Mouse (Mus musculus): ENCODE measurements around the gene Add2.

Add2 gene

GRCm38 (mm10) chr6:86106045-86106444 lies 77.6 kb downstream of the Add2 start:
- in situ Hi-C loops (cut with MboI; ENCODE audit: low pct_unique_long_range_greater_than_20kb in 1 of 2, low sequenced_read_pairs in 2 of 2, unreplicated experiment in 1 of 2): no loop called here

GRCm38 (mm10) chr6:86107101-86107500 lies 78.6 kb downstream of the Add2 start:
- in situ Hi-C loops (cut with MboI; ENCODE audit: low pct_unique_long_range_greater_than_20kb in 1 of 2, low sequenced_read_pairs in 2 of 2, unreplicated experiment in 1 of 2): no loop called here

DNA sequence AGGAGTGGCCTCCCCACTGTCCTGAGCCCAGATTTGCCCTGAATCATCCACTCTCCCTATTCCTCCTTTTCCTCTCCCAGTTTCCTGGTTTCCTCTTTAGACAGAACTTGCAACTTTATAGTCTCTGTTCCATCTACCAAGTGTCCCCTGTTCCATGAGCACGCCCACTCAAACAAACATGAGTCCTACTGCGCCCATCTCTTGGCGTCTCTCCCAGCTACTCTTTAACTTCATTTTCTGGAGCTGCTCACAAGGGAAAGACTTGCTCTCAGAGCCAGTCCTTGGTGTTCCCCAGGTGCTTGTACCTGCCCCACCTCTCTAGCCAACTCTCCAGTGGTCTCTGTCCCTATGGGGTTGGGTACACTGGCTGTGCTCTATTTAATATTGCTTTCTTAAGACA lies 87.4 kb downstream of the Add2 start:
- in situ Hi-C loops (cut with MboI; ENCODE audit: low pct_unique_long_range_greater_than_20kb in 1 of 2, low sequenced_read_pairs in 2 of 2, unreplicated experiment in 1 of 2): no loop called here

DNA sequence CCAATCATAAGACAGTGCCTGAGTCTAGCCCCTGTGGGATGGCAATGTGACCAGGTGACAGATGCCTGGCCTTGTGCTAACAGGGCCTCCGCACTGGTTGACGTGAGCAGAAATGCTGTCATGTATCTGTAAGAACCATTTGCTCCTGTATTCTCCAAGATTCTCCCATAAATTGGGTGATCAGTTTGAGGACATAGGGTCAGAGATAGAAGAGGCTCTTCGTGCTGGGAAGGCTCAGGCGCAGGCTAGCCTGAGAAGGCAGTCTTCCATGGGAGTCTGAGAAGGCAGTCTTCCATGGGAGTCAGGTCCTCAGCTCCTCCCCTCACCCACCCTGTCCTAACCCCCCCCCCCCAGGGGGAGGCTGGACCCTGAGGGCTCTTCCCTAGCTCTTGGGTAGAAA lies 94.6 kb downstream of the Add2 start:
- in situ Hi-C loops (cut with MboI; ENCODE audit: low pct_unique_long_range_greater_than_20kb in 1 of 2, low sequenced_read_pairs in 2 of 2, unreplicated experiment in 1 of 2): loop anchor here in 1 of 2 experiments (10.0 kb wide), 1 partner anchor 212 kb away; no protein-coding TSS in a partner anchor

- in situ Hi-C loops (cut with MboI; ENCODE audit: low pct_unique_long_range_greater_than_20kb in 1 of 2, low sequenced_read_pairs in 2 of 2, unreplicated experiment in 1 of 2): loop anchor here in 1 of 2 experiments (10.0 kb wide), 1 partner anchor 209 kb away; no protein-coding TSS in a partner anchor
These were observed 97.3 kb downstream of the Add2 start for GRCm38 (mm10) chr6:86125761-86126160.

GRCm38 (mm10) chr6:86126953-86127581 lies 98.6 kb downstream of the Add2 start:
- in situ Hi-C loops (cut with MboI; ENCODE audit: low pct_unique_long_range_greater_than_20kb in 1 of 2, low sequenced_read_pairs in 2 of 2, unreplicated experiment in 1 of 2): loop anchor here in 1 of 2 experiments (10.0 kb wide), 1 partner anchor 208 kb away; no protein-coding TSS in a partner anchor

- in situ Hi-C loops (cut with MboI; ENCODE audit: low pct_unique_long_range_greater_than_20kb in 1 of 2, low sequenced_read_pairs in 2 of 2, unreplicated experiment in 1 of 2): loop anchor here in 1 of 2 experiments (10.0 kb wide), 1 partner anchor 206 kb away; no protein-coding TSS in a partner anchor
These were observed 100.0 kb downstream of the Add2 start for GRCm38 (mm10) chr6:86128504-86128903.

DNA sequence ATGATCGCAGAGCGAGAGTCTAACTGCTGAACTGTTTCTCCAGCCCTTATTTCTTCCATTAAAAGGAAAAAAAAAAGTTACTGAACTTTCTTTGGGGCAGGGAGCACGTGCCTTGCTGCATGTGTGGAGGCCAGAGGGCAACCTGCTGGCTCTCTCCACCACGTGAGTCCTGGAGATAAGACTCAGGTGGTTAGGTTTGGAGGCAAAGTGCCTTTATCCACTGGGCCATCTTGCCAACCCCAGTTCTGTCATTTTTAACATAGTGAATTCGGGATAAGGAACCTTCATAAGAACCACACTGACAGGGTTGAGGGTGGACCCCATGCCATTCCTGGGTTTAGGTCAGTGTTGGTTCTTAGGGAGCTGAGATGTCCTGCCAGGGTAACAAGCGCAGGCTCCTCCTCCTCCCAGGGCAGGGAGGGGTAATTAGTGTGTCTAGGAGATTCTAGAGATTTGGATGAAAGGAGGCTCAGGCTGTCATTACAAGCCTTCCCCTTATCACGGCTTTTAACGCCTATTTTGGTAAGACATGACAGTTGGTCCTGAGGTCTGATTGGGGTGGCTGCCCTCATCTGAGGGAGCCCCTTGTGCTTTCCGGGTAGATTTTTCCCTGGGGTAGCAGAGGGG lies 101.5 kb downstream of the Add2 start:
- in situ Hi-C loops (cut with MboI; ENCODE audit: low pct_unique_long_range_greater_than_20kb in 1 of 2, low sequenced_read_pairs in 2 of 2, unreplicated experiment in 1 of 2): loop anchor here in 1 of 2 experiments (10.0 kb wide), 1 partner anchor 205 kb away; no protein-coding TSS in a partner anchor

DNA sequence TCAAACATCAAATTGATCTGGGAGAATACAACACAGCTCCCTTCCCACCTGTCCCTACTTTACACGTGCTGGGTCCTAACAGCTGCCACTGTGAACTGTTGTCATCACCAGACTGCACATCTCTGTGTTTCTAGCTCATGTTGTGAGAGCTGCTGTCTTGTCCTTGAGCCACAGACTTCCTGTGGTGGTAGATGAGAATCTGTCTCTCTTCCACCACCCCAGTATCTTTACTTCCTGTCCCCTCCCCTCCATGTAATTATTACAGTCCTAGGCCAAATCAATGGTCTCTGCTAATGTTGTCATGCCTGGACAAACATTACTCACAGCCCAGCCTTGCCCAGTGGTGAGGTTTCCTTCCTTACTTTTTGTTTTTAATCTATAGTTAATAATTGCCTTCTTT lies 105.4 kb downstream of the Add2 start:
- in situ Hi-C loops (cut with MboI; ENCODE audit: low pct_unique_long_range_greater_than_20kb in 1 of 2, low sequenced_read_pairs in 2 of 2, unreplicated experiment in 1 of 2): no loop called here

DNA sequence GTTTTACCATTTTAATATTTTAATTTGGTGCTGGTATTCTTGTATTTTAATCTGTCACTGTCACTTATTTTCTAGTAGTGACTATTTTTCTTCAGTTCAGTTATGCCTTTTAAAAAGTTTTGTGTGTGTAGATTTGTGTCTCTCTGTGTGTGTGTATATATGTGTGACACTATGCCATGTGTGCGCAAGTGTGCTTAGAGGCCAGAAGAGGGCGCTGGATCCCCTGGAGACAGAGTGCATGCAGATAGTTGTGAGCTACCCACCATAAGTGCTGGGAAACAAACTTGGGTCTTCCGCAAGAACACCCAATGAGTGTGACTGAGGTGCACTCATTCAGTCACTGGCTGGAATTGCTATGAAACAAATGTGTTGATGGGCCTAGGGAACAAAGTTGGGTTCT lies 107.7 kb downstream of the Add2 start:
- in situ Hi-C loops (cut with MboI; ENCODE audit: low pct_unique_long_range_greater_than_20kb in 1 of 2, low sequenced_read_pairs in 2 of 2, unreplicated experiment in 1 of 2): no loop called here

- in situ Hi-C loops (cut with MboI; ENCODE audit: low pct_unique_long_range_greater_than_20kb in 1 of 2, low sequenced_read_pairs in 2 of 2, unreplicated experiment in 1 of 2): no loop called here
These were observed 112.8 kb downstream of the Add2 start for GRCm38 (mm10) chr6:86141284-86141683.

DNA sequence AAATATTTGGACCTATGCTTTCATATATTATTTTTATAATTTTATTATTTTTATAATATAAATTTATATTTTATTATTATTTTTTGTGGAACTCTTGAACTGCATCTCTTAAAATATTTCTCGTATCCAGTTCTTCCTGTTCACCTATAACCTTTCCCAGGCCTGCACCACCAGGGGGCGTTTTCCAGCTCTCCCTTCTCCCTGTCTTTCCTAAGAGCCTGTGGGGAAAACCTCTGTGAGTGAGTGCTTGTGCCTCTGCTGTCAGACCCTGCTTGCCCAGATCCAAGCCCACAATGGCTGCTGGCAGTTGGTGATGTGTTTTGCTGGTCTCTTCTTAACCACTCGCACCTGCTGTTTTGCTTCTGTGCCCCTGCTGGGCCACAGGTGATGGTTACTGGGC lies 113.3 kb downstream of the Add2 start:
- in situ Hi-C loops (cut with MboI; ENCODE audit: low pct_unique_long_range_greater_than_20kb in 1 of 2, low sequenced_read_pairs in 2 of 2, unreplicated experiment in 1 of 2): no loop called here

GRCm38 (mm10) chr6:86144986-86145385 lies 116.5 kb downstream of the Add2 start:
- in situ Hi-C loops (cut with MboI; ENCODE audit: low pct_unique_long_range_greater_than_20kb in 1 of 2, low sequenced_read_pairs in 2 of 2, unreplicated experiment in 1 of 2): no loop called here

GRCm38 (mm10) chr6:86148518-86148917 lies 120.0 kb downstream of the Add2 start:
- in situ Hi-C loops (cut with MboI; ENCODE audit: low pct_unique_long_range_greater_than_20kb in 1 of 2, low sequenced_read_pairs in 2 of 2, unreplicated experiment in 1 of 2): no loop called here

DNA sequence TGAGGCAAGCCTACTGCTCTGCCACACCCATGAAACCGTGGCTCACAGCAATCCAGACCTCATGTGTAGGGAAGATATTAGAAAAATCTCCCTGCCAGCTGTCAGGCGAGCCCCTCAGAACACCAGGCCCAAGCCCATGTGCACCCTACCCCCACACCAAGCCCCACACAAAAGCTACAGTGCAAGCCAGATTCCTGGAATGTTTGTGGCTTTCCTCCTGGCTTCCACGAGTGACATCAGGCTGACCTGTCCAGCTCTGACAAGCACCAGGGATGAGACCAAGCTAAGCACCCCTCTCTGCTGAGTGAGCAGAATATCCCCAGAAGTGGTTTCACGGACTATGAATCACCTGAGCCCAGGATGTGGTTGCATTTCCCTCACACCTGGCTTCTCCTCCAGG lies 120.5 kb downstream of the Add2 start:
- in situ Hi-C loops (cut with MboI; ENCODE audit: low pct_unique_long_range_greater_than_20kb in 1 of 2, low sequenced_read_pairs in 2 of 2, unreplicated experiment in 1 of 2): no loop called here

DNA sequence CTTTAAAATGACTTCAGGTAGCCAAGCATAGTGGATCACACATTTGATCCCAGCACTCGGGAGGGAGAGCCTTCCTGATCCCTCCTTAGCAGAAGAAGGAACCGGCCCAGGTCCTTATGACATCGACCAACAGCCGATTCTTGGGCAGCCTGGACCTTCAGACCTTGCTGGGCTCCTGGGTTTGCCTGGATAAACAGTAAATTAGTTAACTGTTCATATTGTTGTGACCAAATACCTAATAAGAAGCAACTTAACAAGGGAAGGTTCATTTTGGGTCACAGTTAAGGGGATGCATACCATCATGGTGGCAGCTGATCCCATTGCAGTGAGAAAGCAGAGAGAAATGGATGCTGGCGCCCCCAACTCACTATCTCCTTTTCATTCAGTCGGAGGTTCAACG lies 124.2 kb downstream of the Add2 start:
- in situ Hi-C loops (cut with MboI; ENCODE audit: low pct_unique_long_range_greater_than_20kb in 1 of 2, low sequenced_read_pairs in 2 of 2, unreplicated experiment in 1 of 2): no loop called here

GRCm38 (mm10) chr6:86153436-86153990 lies 125.0 kb downstream of the Add2 start:
- in situ Hi-C loops (cut with MboI; ENCODE audit: low pct_unique_long_range_greater_than_20kb in 1 of 2, low sequenced_read_pairs in 2 of 2, unreplicated experiment in 1 of 2): no loop called here

GRCm38 (mm10) chr6:86154006-86154405 lies 125.5 kb downstream of the Add2 start:
- in situ Hi-C loops (cut with MboI; ENCODE audit: low pct_unique_long_range_greater_than_20kb in 1 of 2, low sequenced_read_pairs in 2 of 2, unreplicated experiment in 1 of 2): no loop called here

- in situ Hi-C loops (cut with MboI; ENCODE audit: low pct_unique_long_range_greater_than_20kb in 1 of 2, low sequenced_read_pairs in 2 of 2, unreplicated experiment in 1 of 2): no loop called here
These were observed 126.0 kb downstream of the Add2 start for GRCm38 (mm10) chr6:86154481-86154880.

All from mouse embryonic stem cell (cell line).